Comparison of ENCODE assay signal across 24 mouse cellular contexts in genomic region chr3:58751818-58752620, GRCm38 (mm10). TPM values are rescaled to one million over a fixed set of nuclear protein-coding genes. Genes with fewer than 3 reads are reported as not detected.
DNase-seq lines count a peak whose midpoint lies in the region; ATAC-seq lines count a peak whose summit lies in the region.
"Had no signal": no experiment of that assay in that cellular context is flagged by ENCODE, and none has a peak within 500 bp of the region (broad histone marks: within the 10 kb centered on the region; RNA-seq: fewer than 3 reads in every experiment).

No protein-coding gene starts in this region.

- ATAC-seq in cerebellum, adult (ENCODE audit: insufficient number of reproducible peaks, low FRiP score, low TSS enrichment), result peak; percentile 88
- ATAC-seq in hindbrain, embryonic 15.5 days (ENCODE audit: low FRiP score, low read depth), result peak; percentile 56; the same call in 1 of the 2 replicates
- ATAC-seq: forebrain, embryonic 14.5 days; intestine, embryonic 15.5 days had no signal

- no peak overlapping the region for H3K27ac ChIP-seq in hindbrain, embryonic 15.5 days (replicated peaks)
- no peak overlapping the region for H3K27ac ChIP-seq in embryonic facial prominence, embryonic 10.5 days (replicated peaks)
- H3K27ac ChIP-seq: embryonic facial prominence, embryonic 13.5 days; gastrocnemius, adult 2 months; heart, embryonic 13.5 days; intestine, embryonic 15.5 days; left cerebral cortex, adult 2 months; stomach, postnatal 0 days had no signal

- no peaks in the 10 kb centered on the region for H3K4me1 ChIP-seq in hindbrain, embryonic 15.5 days (replicated peaks)
- H3K4me1 ChIP-seq in embryonic facial prominence, embryonic 10.5 days, result no peaks in the 10 kb centered on the region
- H3K4me1 ChIP-seq: embryonic facial prominence, embryonic 13.5 days; heart, embryonic 13.5 days; intestine, embryonic 15.5 days had no signal

- no peaks in the 10 kb centered on the region for H3K9me3 ChIP-seq in hindbrain, embryonic 15.5 days
- H3K9me3 ChIP-seq in embryonic facial prominence, embryonic 10.5 days, result no peaks in the 10 kb centered on the region
- H3K9me3 ChIP-seq: embryonic facial prominence, embryonic 13.5 days; heart, embryonic 13.5 days; intestine, embryonic 15.5 days had no signal

- 61% methylated on average over 8 of the region's 8 CpGs for WGBS in hindbrain, embryonic 15.5 days
- 79% methylated on average over 8 of the region's 8 CpGs for WGBS in embryonic facial prominence, embryonic 10.5 days

- H3K4me3 ChIP-seq in hindbrain, embryonic 15.5 days, result no peak overlapping the region
- H3K4me3 ChIP-seq in embryonic facial prominence, embryonic 10.5 days, result no peak overlapping the region
- H3K4me3 ChIP-seq: embryonic facial prominence, embryonic 13.5 days; gastrocnemius, adult 2 months; heart, embryonic 13.5 days; intestine, embryonic 15.5 days; left cerebral cortex, adult 2 months; megakaryocyte, embryonic 14.5 days had no signal

- no peak for DNase-seq in cerebellum, postnatal 4 days (ENCODE audit: low spot score in 2 of 2)
- DNase-seq in cerebellum, adult 11 months, result peak; percentile 70
- peak; percentile 65 to 79 for DNase-seq in cerebellum, postnatal 10 days
- DNase-seq in kidney, postnatal 4 days, result no peak
- no peak for DNase-seq in heart, adult 9 months (ENCODE audit: low spot score in 2 of 2)
- DNase-seq in embryonic facial prominence, embryonic 10.5 days (ENCODE audit: low spot score), result no peak
- DNase-seq: adrenal gland, adult 8-10 months; gastrocnemius, adult 2 months; kidney, adult 9 months; kidney, postnatal 25 days; layer of hippocampus, adult 9-11 months; lung, adult 18-20 months; lung, postnatal 14 days; right cerebral cortex, postnatal 4 days had no signal

- H3K9ac ChIP-seq in hindbrain, embryonic 15.5 days, result no peak overlapping the region
- H3K9ac ChIP-seq: embryonic facial prominence, embryonic 13.5 days; heart, embryonic 13.5 days; intestine, embryonic 15.5 days had no signal

- no peaks in the 10 kb centered on the region for H3K36me3 ChIP-seq in hindbrain, embryonic 15.5 days
- no peaks in the 10 kb centered on the region for H3K36me3 ChIP-seq in embryonic facial prominence, embryonic 10.5 days (replicated peaks)
- H3K36me3 ChIP-seq: embryonic facial prominence, embryonic 13.5 days; heart, embryonic 13.5 days; intestine, embryonic 15.5 days had no signal

- no peak overlapping the region for H3K4me2 ChIP-seq in hindbrain, embryonic 15.5 days
- H3K4me2 ChIP-seq: embryonic facial prominence, embryonic 13.5 days; heart, embryonic 13.5 days; intestine, embryonic 15.5 days; liver, embryonic 11.5 days had no signal

- no peaks in the 10 kb centered on the region for H3K27me3 ChIP-seq in hindbrain, embryonic 15.5 days
- H3K27me3 ChIP-seq in embryonic facial prominence, embryonic 10.5 days (replicated peaks; ENCODE audit: low read depth, poor library complexity, severe bottlenecking), result no peaks in the 10 kb centered on the region
- H3K27me3 ChIP-seq: embryonic facial prominence, embryonic 13.5 days; heart, embryonic 13.5 days; intestine, embryonic 15.5 days; megakaryocyte, embryonic 14.5 days had no signal

RNA-seq across cellular contexts. Expression of gene Siah2, which starts 59.8 kb away (rescaled TPM):
- polyA plus RNA-seq in hindbrain, embryonic 15.5 days (2015; fragmentation: Nextera tagmentation; extraction: Ambion mirVana), result 10.8 and 10.9 TPM in 2 replicates
- polyA plus RNA-seq in embryonic facial prominence, embryonic 10.5 days (2016; fragmentation: Nextera tagmentation; extraction: Ambion mirVana), result 2.1 and 2.7 TPM in 2 replicates

Comparison
In these comparisons a context has a peak if more than half of its experiments do, and no peak if none do; other contexts are left out.
1. DNase-seq: peak in cerebellum, adult 11 months (single experiment) and cerebellum, postnatal 10 days (2 of 2); none in cerebellum, postnatal 4 days (0 of 2), kidney, postnatal 4 days (0 of 2), heart, adult 9 months (0 of 2) and embryonic facial prominence, embryonic 10.5 days (single experiment).